Mouse (Mus musculus) heart, postnatal 0 days (tissue): ENCODE results near the gene E130114P18Rik.

Experiments
- CTCF ChIP-seq: IDR thresholded peaks from 2 replicates; pipeline ENCODE4 v1.5.1; 2016; ENCODE audit warnings: antibody characterized with exemption, control low read depth, low read depth
- EP300 ChIP-seq: IDR thresholded peaks from 2 replicates; pipeline ENCODE4 v1.6.1; 2016; ENCODE audit warnings: antibody characterized with exemption, low read depth

DNA sequence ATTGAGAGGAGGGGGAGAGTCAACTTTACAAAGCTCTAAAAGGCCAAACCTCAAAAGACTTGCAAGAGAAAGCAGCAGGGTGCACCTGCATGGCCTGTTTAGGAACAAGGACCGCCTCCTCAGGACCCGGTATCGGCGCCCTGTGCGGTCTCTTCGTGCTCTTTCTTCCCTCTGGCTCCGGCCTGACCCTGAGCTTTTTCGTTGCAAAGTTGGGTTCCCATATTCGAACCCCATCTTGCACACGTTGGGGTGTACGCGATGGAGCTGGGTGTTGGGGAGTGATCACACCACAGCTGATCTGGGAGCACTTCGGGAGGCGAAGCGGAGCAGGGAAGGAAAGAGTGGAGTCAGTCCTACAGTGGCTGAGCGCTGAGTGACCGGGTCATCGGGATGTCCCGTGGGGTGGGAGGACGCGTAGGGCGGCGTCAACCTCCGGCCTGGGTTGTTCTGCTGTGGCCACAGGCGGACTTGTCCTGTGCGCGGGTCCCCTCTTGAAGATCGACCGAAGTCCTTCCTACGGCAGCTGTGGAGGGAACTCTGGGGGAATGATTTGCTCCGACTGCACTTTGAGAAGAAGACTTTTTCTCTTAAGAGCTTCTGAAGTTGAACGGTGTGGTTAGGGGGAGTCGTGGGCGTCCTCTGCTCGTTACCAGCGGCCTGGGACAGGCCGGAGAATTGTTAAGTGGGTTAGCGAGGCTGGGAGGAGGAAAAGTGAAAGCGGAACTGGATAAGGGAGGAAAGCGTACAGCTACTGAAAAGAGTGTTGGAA lies 26.2 kb downstream of the E130114P18Rik start:
- TF ChIP-seq CTCF, result no peak
- no peak for TF ChIP-seq EP300
